Mouse (Mus musculus) heart, adult 2 months (tissue): Measurements from ENCODE around the gene Sox30.

Experiments used
- CTCF ChIP-seq: fragments of 200-600 bp; IDR thresholded peaks from 2 replicates; pipeline ENCODE4 v1.8.1; 2022; ENCODE audit warnings: antibody characterized with exemption, mild to moderate bottlenecking, moderate library complexity
- EP300 ChIP-seq: fragments of 200-500 bp; IDR thresholded peaks from 2 replicates; pipeline ENCODE4 v1.6.1; 2011; ENCODE audit warnings: low read depth, low read length, control low read depth; ENCODE audit not compliant: insufficient read depth
- POLR2A ChIP-seq: fragments of 200-500 bp; IDR thresholded peaks from 2 replicates; pipeline ENCODE4 v1.6.1; 2011; ENCODE audit warnings: mild to moderate bottlenecking, low read depth, low read length, control low read depth; ENCODE audit not compliant: insufficient read depth

- TF ChIP-seq CTCF (no peak), POLR2A (no peak), EP300 (no peak)
These were observed 42.9 kb downstream of the Sox30 start for GRCm38 (mm10) chr11:46022983-46023382.
